Mouse (Mus musculus): Measurements from ENCODE around the gene Gm42421. TPM values are rescaled to one million over a fixed set of nuclear protein-coding genes. Genes with fewer than 3 reads are reported as not detected.

The Gm42421 gene
- polyA plus RNA-seq, 1 experiment = 4.3 TPM

- Histone ChIP-seq H3K4me1 (ENCODE audit: control insufficient read depth, insufficient read depth, low read length) (no peaks in the 10 kb centered on the region), H3K4me3 (ENCODE audit: low read depth, low read length) (no peak overlapping the region), H3K9ac (ENCODE audit: low read depth, poor library complexity, severe bottlenecking) (no peak overlapping the region), H3K9me3 (replicated peaks; ENCODE audit: control insufficient read depth, insufficient read depth, low read length, poor library complexity, severe bottlenecking) (no peaks in the 10 kb centered on the region), H3K36me3 (ENCODE audit: control insufficient read depth, insufficient read depth, low read length, poor library complexity, severe bottlenecking) (no peaks in the 10 kb centered on the region), H3K27ac (ENCODE audit: insufficient read depth, low read length) (no peak overlapping the region), H3K27me3 (ENCODE audit: control insufficient read depth, insufficient read depth, low read length, poor library complexity, severe bottlenecking) (no peaks in the 10 kb centered on the region)
- TF ChIP-seq EP300 (IDR thresholded peaks at IDR 0.05; ENCODE audit: insufficient read depth, low read depth, low read length) (no peak), CTCF (IDR thresholded peaks at IDR 0.05; ENCODE audit: low read depth, low read length) (no peak), POLR2A (IDR thresholded peaks at IDR 0.05; ENCODE audit: insufficient read depth, low read length) (no peak)
Measured at GRCm38 (mm10) chr5:143966671-143967070, 38.7 kb downstream of the Gm42421 start.

DNA sequence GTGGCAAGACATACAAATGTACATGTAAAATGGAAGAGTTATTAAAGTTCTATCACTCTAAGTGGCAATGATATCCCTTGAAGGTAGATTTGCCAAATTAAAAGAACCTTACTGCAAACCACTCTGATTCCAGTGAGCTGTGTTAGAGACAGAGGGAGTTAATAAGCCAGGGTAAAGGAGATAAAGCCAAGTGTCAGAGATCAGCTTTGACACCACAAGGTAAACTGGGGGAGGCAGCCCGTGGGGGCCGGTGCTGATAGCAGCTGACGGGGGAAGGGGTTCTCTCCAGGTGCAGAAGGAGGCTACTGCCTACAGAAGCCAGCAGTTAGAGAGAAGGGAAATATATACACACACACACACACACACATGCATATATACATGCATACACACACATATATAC is 44.7 kb downstream of the Gm42421 start:
- no peaks in the 10 kb centered on the region for H3K36me3 ChIP-seq (ENCODE audit: control insufficient read depth, insufficient read depth, low read length, poor library complexity, severe bottlenecking)
- no peaks in the 10 kb centered on the region for H3K4me1 ChIP-seq (ENCODE audit: control insufficient read depth, insufficient read depth, low read length)
- no peaks in the 10 kb centered on the region for H3K27me3 ChIP-seq (ENCODE audit: control insufficient read depth, insufficient read depth, low read length, poor library complexity, severe bottlenecking)
- TF ChIP-seq CTCF (IDR thresholded peaks at IDR 0.05; ENCODE audit: low read depth, low read length) = no peak
- no peak for TF ChIP-seq POLR2A (IDR thresholded peaks at IDR 0.05; ENCODE audit: insufficient read depth, low read length)
- TF ChIP-seq EP300 (IDR thresholded peaks at IDR 0.05; ENCODE audit: insufficient read depth, low read depth, low read length) = no peak
- no peak overlapping the region for H3K27ac ChIP-seq (ENCODE audit: insufficient read depth, low read length)
- H3K9ac ChIP-seq (ENCODE audit: low read depth, poor library complexity, severe bottlenecking) = no peak overlapping the region
- no peaks in the 10 kb centered on the region for H3K9me3 ChIP-seq (replicated peaks; ENCODE audit: control insufficient read depth, insufficient read depth, low read length, poor library complexity, severe bottlenecking)
- no peak overlapping the region for H3K4me3 ChIP-seq (ENCODE audit: low read depth, low read length)

DNA sequence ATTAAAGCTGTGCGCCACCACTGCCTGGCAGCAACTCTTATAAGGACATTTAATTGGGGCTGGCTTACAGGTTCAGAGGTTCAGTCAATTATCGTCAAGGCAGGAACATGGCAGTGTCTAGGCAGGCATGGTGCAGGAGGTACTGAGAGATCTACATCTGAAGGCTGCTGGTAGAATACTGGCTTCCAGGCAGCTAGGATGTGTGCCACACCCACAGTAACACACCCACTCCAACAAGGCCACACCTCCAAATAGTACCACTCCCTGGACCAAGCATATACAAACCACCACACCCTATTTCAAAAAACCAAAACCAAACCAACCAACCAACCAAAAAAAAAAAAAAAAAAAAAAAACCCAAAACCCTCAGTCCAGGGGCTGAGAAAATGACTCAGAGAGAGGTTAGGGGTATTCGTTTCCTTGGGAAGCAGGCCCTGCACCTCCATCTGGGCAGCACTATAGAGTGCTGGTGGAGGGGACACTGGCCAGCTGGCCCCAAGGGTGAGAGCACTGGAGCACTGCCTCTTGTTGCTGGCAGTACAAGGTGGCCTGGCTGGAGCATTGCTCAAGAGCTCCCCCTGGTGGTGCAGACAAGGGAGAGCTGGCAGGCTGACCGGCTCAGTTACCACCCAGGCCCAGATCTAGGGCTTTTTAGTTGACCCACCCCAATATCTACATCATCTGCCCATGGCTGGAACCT is 47.1 kb downstream of the Gm42421 start:
- Histone ChIP-seq H3K4me1 (ENCODE audit: control insufficient read depth, insufficient read depth, low read length) (no peaks in the 10 kb centered on the region), H3K36me3 (ENCODE audit: control insufficient read depth, insufficient read depth, low read length, poor library complexity, severe bottlenecking) (no peaks in the 10 kb centered on the region), H3K9me3 (replicated peaks; ENCODE audit: control insufficient read depth, insufficient read depth, low read length, poor library complexity, severe bottlenecking) (no peaks in the 10 kb centered on the region), H3K27ac (ENCODE audit: insufficient read depth, low read length) (no peak overlapping the region), H3K9ac (ENCODE audit: low read depth, poor library complexity, severe bottlenecking) (no peak overlapping the region), H3K4me3 (ENCODE audit: low read depth, low read length) (no peak overlapping the region), H3K27me3 (ENCODE audit: control insufficient read depth, insufficient read depth, low read length, poor library complexity, severe bottlenecking) (no peaks in the 10 kb centered on the region)
- TF ChIP-seq EP300 (IDR thresholded peaks at IDR 0.05; ENCODE audit: insufficient read depth, low read depth, low read length) = no peak
- no peak for TF ChIP-seq POLR2A (IDR thresholded peaks at IDR 0.05; ENCODE audit: insufficient read depth, low read length)
- TF ChIP-seq CTCF (IDR thresholded peaks at IDR 0.05; ENCODE audit: low read depth, low read length) = peak; percentile 96

DNA sequence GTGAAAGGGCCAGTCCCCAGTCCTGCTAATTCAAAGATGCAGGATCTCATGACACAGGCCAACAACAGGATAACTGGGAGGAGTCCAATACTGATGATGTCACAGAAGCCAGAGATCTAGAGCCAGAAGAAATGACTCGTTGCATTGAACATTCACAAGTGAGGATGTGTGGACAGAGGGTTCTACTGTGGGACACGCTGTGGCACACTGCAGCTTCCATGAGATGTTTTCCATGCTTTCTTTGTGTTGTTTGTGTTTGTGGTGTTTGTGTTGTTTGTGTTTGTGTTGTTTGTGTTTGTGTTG is 47.6 kb downstream of the Gm42421 start:
- H3K27me3 ChIP-seq (ENCODE audit: control insufficient read depth, insufficient read depth, low read length, poor library complexity, severe bottlenecking) = no peaks in the 10 kb centered on the region
- no peak overlapping the region for H3K27ac ChIP-seq (ENCODE audit: insufficient read depth, low read length)
- no peak overlapping the region for H3K9ac ChIP-seq (ENCODE audit: low read depth, poor library complexity, severe bottlenecking)
- H3K9me3 ChIP-seq (replicated peaks; ENCODE audit: control insufficient read depth, insufficient read depth, low read length, poor library complexity, severe bottlenecking) = no peaks in the 10 kb centered on the region
- H3K36me3 ChIP-seq (ENCODE audit: control insufficient read depth, insufficient read depth, low read length, poor library complexity, severe bottlenecking) = no peaks in the 10 kb centered on the region
- no peak overlapping the region for H3K4me3 ChIP-seq (ENCODE audit: low read depth, low read length)
- H3K4me1 ChIP-seq (ENCODE audit: control insufficient read depth, insufficient read depth, low read length) = no peaks in the 10 kb centered on the region
- TF ChIP-seq CTCF (IDR thresholded peaks at IDR 0.05; ENCODE audit: low read depth, low read length) (no peak), EP300 (IDR thresholded peaks at IDR 0.05; ENCODE audit: insufficient read depth, low read depth, low read length) (no peak), POLR2A (IDR thresholded peaks at IDR 0.05; ENCODE audit: insufficient read depth, low read length) (no peak)

GRCm38 (mm10) chr5:143976232-143976631 is 48.3 kb downstream of the Gm42421 start:
- Histone ChIP-seq H3K4me3 (ENCODE audit: low read depth, low read length) (no peak overlapping the region), H3K27ac (ENCODE audit: insufficient read depth, low read length) (no peak overlapping the region), H3K9me3 (replicated peaks; ENCODE audit: control insufficient read depth, insufficient read depth, low read length, poor library complexity, severe bottlenecking) (no peaks in the 10 kb centered on the region), H3K36me3 (ENCODE audit: control insufficient read depth, insufficient read depth, low read length, poor library complexity, severe bottlenecking) (no peaks in the 10 kb centered on the region), H3K27me3 (ENCODE audit: control insufficient read depth, insufficient read depth, low read length, poor library complexity, severe bottlenecking) (no peaks in the 10 kb centered on the region), H3K9ac (ENCODE audit: low read depth, poor library complexity, severe bottlenecking) (no peak overlapping the region), H3K4me1 (ENCODE audit: control insufficient read depth, insufficient read depth, low read length) (no peaks in the 10 kb centered on the region)
- TF ChIP-seq CTCF (IDR thresholded peaks at IDR 0.05; ENCODE audit: low read depth, low read length) (no peak), EP300 (IDR thresholded peaks at IDR 0.05; ENCODE audit: insufficient read depth, low read depth, low read length) (no peak), POLR2A (IDR thresholded peaks at IDR 0.05; ENCODE audit: insufficient read depth, low read length) (no peak)

DNA sequence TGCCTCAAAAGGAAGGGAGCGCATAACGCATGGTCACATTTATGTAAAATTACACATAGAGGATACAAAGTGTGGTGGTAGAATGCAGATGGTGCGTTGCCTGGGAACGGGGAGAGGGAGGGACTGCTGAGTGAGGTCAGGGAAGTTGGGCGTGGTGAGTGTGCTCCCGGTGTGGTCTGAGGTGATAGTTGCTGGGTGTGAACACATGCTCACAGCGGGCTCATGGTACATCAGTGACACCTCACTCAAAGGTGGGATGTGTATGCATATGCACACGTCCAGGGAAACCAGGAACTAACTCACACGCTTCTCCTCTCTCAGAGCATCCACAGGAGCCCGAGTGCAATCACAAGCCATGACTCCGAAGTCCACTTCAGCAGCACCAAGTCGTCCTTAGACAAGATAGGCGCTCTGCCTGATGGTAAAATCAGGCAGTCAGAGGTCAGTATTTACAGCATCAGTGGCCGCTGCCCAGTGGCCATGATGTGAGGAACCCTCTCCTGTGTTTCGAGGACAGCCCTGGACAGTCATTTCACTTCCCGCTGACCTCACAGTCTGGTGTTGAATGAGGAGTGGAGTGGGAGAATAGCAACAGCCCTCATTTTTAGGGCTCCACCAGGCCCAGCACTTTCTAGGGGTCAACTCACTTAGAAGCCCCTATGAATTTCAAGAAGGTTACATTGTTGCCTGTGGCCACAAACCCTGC is 48.9 kb downstream of the Gm42421 start:
- Histone ChIP-seq H3K27ac (ENCODE audit: insufficient read depth, low read length) (no peak overlapping the region), H3K27me3 (ENCODE audit: control insufficient read depth, insufficient read depth, low read length, poor library complexity, severe bottlenecking) (no peaks in the 10 kb centered on the region), H3K4me3 (ENCODE audit: low read depth, low read length) (no peak overlapping the region), H3K9ac (ENCODE audit: low read depth, poor library complexity, severe bottlenecking) (no peak overlapping the region), H3K36me3 (ENCODE audit: control insufficient read depth, insufficient read depth, low read length, poor library complexity, severe bottlenecking) (no peaks in the 10 kb centered on the region), H3K4me1 (ENCODE audit: control insufficient read depth, insufficient read depth, low read length) (no peaks in the 10 kb centered on the region), H3K9me3 (replicated peaks; ENCODE audit: control insufficient read depth, insufficient read depth, low read length, poor library complexity, severe bottlenecking) (no peaks in the 10 kb centered on the region)
- TF ChIP-seq EP300 (IDR thresholded peaks at IDR 0.05; ENCODE audit: insufficient read depth, low read depth, low read length) = no peak
